Mouse (Mus musculus): ENCODE data around the gene Tenm3.

DNA sequence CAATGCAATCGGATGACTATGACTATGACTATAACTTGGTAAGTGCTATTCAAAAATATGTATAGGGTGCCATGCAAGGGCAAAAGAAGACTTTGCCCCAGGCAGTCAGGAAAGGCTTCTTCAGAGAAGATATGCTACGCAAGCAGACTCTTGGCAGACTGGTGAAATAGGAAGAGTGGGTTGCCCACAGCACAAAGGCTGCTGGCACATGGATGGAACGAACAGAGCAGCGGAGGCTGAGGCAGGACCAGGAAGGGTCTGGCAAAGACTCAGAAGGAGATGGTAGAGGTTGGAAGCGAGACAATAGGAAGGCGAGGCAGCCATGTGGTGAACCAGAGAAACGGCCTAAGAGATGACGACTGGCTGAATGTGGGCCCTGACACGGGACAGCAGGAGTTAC, 294.8 kb downstream of the Tenm3 start:
- TF ChIP-seq CTCF (IDR thresholded peaks at IDR 0.05; ENCODE audit: borderline replicate concordance, control insufficient read depth, extremely low read depth, insufficient read depth, low read length, poor library complexity) (no peak), POLR2A (IDR thresholded peaks at IDR 0.05; ENCODE audit: control insufficient read depth, extremely low read depth, insufficient read depth, low read length, poor library complexity) (no peak)

Data from thymus, adult 2 months (tissue).